Comparison of ENCODE assay signal across 9 mouse cellular contexts in the genomic region with DNA sequence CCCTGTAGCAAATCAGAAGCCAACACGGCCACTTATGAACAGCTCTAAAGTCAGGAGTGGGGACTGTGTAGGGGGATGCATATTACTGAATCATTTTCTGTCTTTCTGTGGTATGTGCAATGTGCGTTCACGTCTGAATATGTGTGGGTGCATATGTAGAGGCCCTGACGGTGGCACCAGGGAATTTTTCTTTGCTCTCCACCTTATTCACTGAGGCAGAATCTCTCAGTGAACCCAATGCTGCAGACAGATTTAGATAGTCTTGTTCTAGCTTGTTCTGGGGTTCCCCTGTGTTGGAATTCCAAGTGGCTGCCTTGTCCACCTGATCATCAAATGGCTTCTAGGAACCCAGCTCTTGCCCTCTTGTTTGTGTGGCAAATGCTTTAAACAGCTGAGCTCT. TPM values are rescaled to one million over a fixed set of nuclear protein-coding genes. Genes with fewer than 3 reads are reported as not detected.
DNase-seq lines count a peak whose midpoint lies in the region; ATAC-seq and TF ChIP-seq lines count a peak whose summit lies in the region.
"Had no signal": no experiment of that assay in that cellular context is flagged by ENCODE, and none has a peak within 500 bp of the region (broad histone marks: within the 10 kb centered on the region; RNA-seq: fewer than 3 reads in every experiment).

No protein-coding gene starts in this region.

- WGBS in heart, embryonic 12.5 days, result 66% methylated on average over 4 of the region's 4 CpGs
- 65% methylated on average over 4 of the region's 4 CpGs for WGBS in forebrain, embryonic 14.5 days
- WGBS in macrophage (ENCODE audit: missing documents), result 60% methylated on average over 4 of the region's 4 CpGs

- H3K27me3 ChIP-seq in heart, embryonic 12.5 days (replicated peaks), result 0 out of 2 replicates have a peak, but pooled peaks cover 4% of the 10 kb centered on the region
- H3K27me3 ChIP-seq in CH12.LX (replicated peaks), result peaks cover 36% of the 10 kb centered on the region
- H3K27me3 ChIP-seq in forebrain, embryonic 14.5 days (replicated peaks; ENCODE audit: control insufficient read depth, insufficient read depth, low read length), result no peaks in the 10 kb centered on the region

- H3K4me3 ChIP-seq in heart, embryonic 12.5 days, result peak overlapping the region; percentile 58
- H3K4me3 ChIP-seq in CH12.LX (replicated peaks in 1 of 3; ENCODE audit: low read depth in 2 of 3, low read length in 2 of 3, poor library complexity in 1 of 3), result peak overlapping the region; percentile 22 to 46 (median 41)
- peak overlapping the region; percentile 39; the same call in 1 of the 2 replicates for H3K4me3 ChIP-seq in forebrain, embryonic 14.5 days (ENCODE audit: low read depth, low read length)
- peak overlapping the region; percentile 26; the same call in 1 of the 2 replicates for H3K4me3 ChIP-seq in macrophage (ENCODE audit: inconsistent target)

- no peak for ATAC-seq in heart, embryonic 12.5 days (ENCODE audit: insufficient number of reproducible peaks, low FRiP score)
- no peak for ATAC-seq in forebrain, embryonic 14.5 days
- ATAC-seq in monocyte, adult 5-6 weeks (replicated peaks; ENCODE audit: insufficient number of reproducible peaks, low FRiP score, low TSS enrichment, poor library complexity, severe bottlenecking), result no peak
- no peak for ATAC-seq in megakaryocyte, adult 5-6 weeks (ENCODE audit: poor library complexity, severe bottlenecking)

- TF ChIP-seq RAD21 in CH12.LX (IDR thresholded peaks at IDR 0.05; ENCODE audit: low read depth, low read length), result no peak

- dilution Hi-C loops in CH12.LX (cut with MboI; ENCODE audit: extremely low pct_ligation_motif_present, extremely low pct_unique_long_range_greater_than_20kb, low sequenced_read_pairs), result no loop called here

- H3K36me3 ChIP-seq in heart, embryonic 12.5 days, result no peaks in the 10 kb centered on the region
- no peaks in the 10 kb centered on the region for H3K36me3 ChIP-seq in CH12.LX (replicated peaks in 1 of 2; ENCODE audit: control insufficient read depth in 1 of 2, insufficient read depth in 1 of 2, low read length in 1 of 2)
- no peaks in the 10 kb centered on the region for H3K36me3 ChIP-seq in forebrain, embryonic 14.5 days (ENCODE audit: control insufficient read depth, insufficient read depth, low read length)
- H3K36me3 ChIP-seq in macrophage (ENCODE audit: inconsistent target), result no peaks in the 10 kb centered on the region

- no peak for DNase-seq in heart, postnatal 25 days (ENCODE audit: low spot score)
- no peak for DNase-seq in CH12.LX (ENCODE audit: extremely low read depth)
- DNase-seq in forebrain, embryonic 14.5 days (ENCODE audit: low spot score), result peak; percentile 24
- no peak for DNase-seq in B cell, adult 2 months

- H3K9ac ChIP-seq in heart, embryonic 12.5 days, result no peak overlapping the region
- H3K9ac ChIP-seq in CH12.LX (ENCODE audit: insufficient read depth, low read depth), result peak overlapping the region; percentile 55; the same call in 1 of the 2 replicates
- peak overlapping the region; percentile 29; the same call in 1 of the 2 replicates for H3K9ac ChIP-seq in forebrain, embryonic 14.5 days (ENCODE audit: low read length)

- no peaks in the 10 kb centered on the region for H3K9me3 ChIP-seq in heart, embryonic 12.5 days (replicated peaks)
- H3K9me3 ChIP-seq in CH12.LX (replicated peaks; ENCODE audit: low read length), result peaks cover 3% of the 10 kb centered on the region
- no peaks in the 10 kb centered on the region for H3K9me3 ChIP-seq in forebrain, embryonic 14.5 days (replicated peaks; ENCODE audit: control insufficient read depth, low read length)

- H3K4me2 ChIP-seq in heart, embryonic 12.5 days, result peak overlapping the region; percentile 66
- H3K4me2 ChIP-seq in CH12.LX (ENCODE audit: insufficient read depth, low read depth, poor library complexity, severe bottlenecking), result peak overlapping the region; percentile 53
- peak overlapping the region; percentile 54 for H3K4me2 ChIP-seq in forebrain, embryonic 14.5 days (ENCODE audit: low read length)

- in situ Hi-C loops in CH12.LX (cut with MboI; ENCODE audit: low pct_ligation_motif_present, low pct_unique_long_range_greater_than_20kb, low sequenced_read_pairs), result no loop called here

- peaks cover 3% of the 10 kb centered on the region; the same call in 1 of the 2 replicates for H3K4me1 ChIP-seq in heart, embryonic 12.5 days (replicated peaks)
- peaks cover 4 to 15% of the 10 kb centered on the region in 2 experiments; a peak in 3 of 4 replicates for H3K4me1 ChIP-seq in CH12.LX (ENCODE audit: control insufficient read depth in 1 of 2, insufficient read depth in 2 of 2)
- peaks cover 5% of the 10 kb centered on the region; the same call in 1 of the 2 replicates for H3K4me1 ChIP-seq in forebrain, embryonic 14.5 days (ENCODE audit: control insufficient read depth, insufficient read depth, low read length)

- H3K79me2 ChIP-seq in CH12.LX (replicated peaks; ENCODE audit: control insufficient read depth, extremely low read depth, insufficient read depth, poor library complexity, severe bottlenecking), result no peaks in the 10 kb centered on the region
- no peaks in the 10 kb centered on the region for H3K79me2 ChIP-seq in macrophage (ENCODE audit: inconsistent target)

- TF ChIP-seq CTCF in CH12.LX (conservative IDR thresholded peaks at IDR 0.05 in 1 of 2, IDR thresholded peaks at IDR 0.05 in 1 of 2; ENCODE audit: low read depth in 2 of 2, low read length in 2 of 2), result no peak

- no peak for TF ChIP-seq POLR2A in CH12.LX (IDR thresholded peaks at IDR 0.05; ENCODE audit: low read depth, low read length)

- no peak overlapping the region for H3K27ac ChIP-seq in heart, embryonic 12.5 days (ENCODE audit: poor library complexity, severe bottlenecking)
- H3K27ac ChIP-seq in CH12.LX (ENCODE audit: insufficient read depth, low read depth) (no peak overlapping the region), macrophage (no peak overlapping the region)
- peak overlapping the region; percentile 23; the same call in 1 of the 2 replicates for H3K27ac ChIP-seq in forebrain, embryonic 14.5 days (ENCODE audit: low read depth, low read length)

- intact Hi-C loops in heart, postnatal 25 days (cut with DNase I), result loop anchor here (5.0 kb wide), 3 partner anchors 45 to 160 kb away; a partner anchor contains a TSS

- TF ChIP-seq EP300 in CH12.LX (IDR thresholded peaks at IDR 0.05; ENCODE audit: low read length), result no peak

TF ChIP-seq in CH12.LX, 34 proteins besides CTCF, POLR2A, EP300 and RAD21:
- no peak for TF ChIP-seq ZNF384 (IDR thresholded peaks at IDR 0.05; ENCODE audit: low read depth, low read length)
- no peak for TF ChIP-seq MXI1 (IDR thresholded peaks at IDR 0.05; ENCODE audit: low read depth, low read length)

RNA-seq across cellular contexts. Expression of a gene that starts 48.0 kb away (rescaled TPM):
- polyA plus RNA-seq in heart, embryonic 12.5 days (2016; fragmentation: Nextera tagmentation; extraction: Ambion mirVana), result 0.27 and 0.52 TPM in 2 replicates
- total RNA-seq in heart, postnatal 25 days (2021), result not detected
- total RNA-seq in CH12.LX (2012; rRNA removed) (0.13 and 0.38 TPM in 2 replicates), CH12.LX (2014; rRNA removed) (not detected in 2 replicates)
- polyA plus RNA-seq in CH12.LX (2012; ENCODE audit: insufficient read length, low read depth) (0.21 TPM in 1 of 2 replicates, not detected in the other), macrophage (2018) (not detected in 3 replicates)
- polyA plus RNA-seq in forebrain, embryonic 14.5 days (2014; fragmentation: Nextera tagmentation; extraction: Ambion mirVana), result 0.63 and 0.78 TPM in 2 replicates
- under 1 TPM in 1 of 26 experiments, not detected in 25; 0.88 TPM for total RNA-seq in macrophage (2018; cell fraction: chromatin; rRNA removed)
- total RNA-seq in macrophage (2018; cell fraction: cytosol; rRNA removed), result not detected
- not detected for total RNA-seq in macrophage (2018; cell fraction: nucleus; rRNA removed)
- not detected in 3 replicates for total RNA-seq in monocyte, adult 5-6 weeks (2017)
- total RNA-seq in megakaryocyte, adult 5-6 weeks (2015), result 0.02 TPM in 1 of 2 replicates, not detected in the other
- not detected in 2 replicates for total RNA-seq in megakaryocyte, adult 5-6 weeks (2017)
- total RNA-seq: heart, adult 2 months had no signal

RNA-seq across cellular contexts. Expression of a gene that starts 58.1 kb away (rescaled TPM):
- 38.9 TPM in 2 replicates for polyA plus RNA-seq in heart, embryonic 12.5 days (2016; fragmentation: Nextera tagmentation; extraction: Ambion mirVana)
- 1 to 10 TPM; 2.4 to 2.6 TPM for total RNA-seq in heart, postnatal 25 days (2021)
- 227 and 351 TPM in 2 replicates for total RNA-seq in CH12.LX (2012; rRNA removed)
- 281 and 286 TPM in 2 replicates for total RNA-seq in CH12.LX (2014; rRNA removed)
- polyA plus RNA-seq in CH12.LX (2012; ENCODE audit: insufficient read length, low read depth), result 317 and 327 TPM in 2 replicates
- polyA plus RNA-seq in forebrain, embryonic 14.5 days (2014; fragmentation: Nextera tagmentation; extraction: Ambion mirVana), result 25.3 and 27.2 TPM in 2 replicates
- 100 to 1,000 TPM in 1 of 26 experiments, 10 to 100 TPM in 15, 1 to 10 TPM in 10; 2.4 to 100 (median 21.9) TPM for total RNA-seq in macrophage (2018; cell fraction: chromatin; rRNA removed)
- 100 to 1,000 TPM in 1 of 26 experiments, 10 to 100 TPM in 12, 1 to 10 TPM in 13; 6.3 to 102 (median 34.1) TPM for total RNA-seq in macrophage (2018; cell fraction: cytosol; rRNA removed)
- total RNA-seq in macrophage (2018; cell fraction: nucleus; rRNA removed), result 10 to 100 TPM in 16 of 26 experiments, 1 to 10 TPM in 10; 2.6 to 88.2 (median 27.9) TPM
- 5.4 to 17.7 TPM (median 8.3 TPM) in 3 replicates for polyA plus RNA-seq in macrophage (2018)
- total RNA-seq in monocyte, adult 5-6 weeks (2017), result 25.6 to 40.2 TPM (median 28.5 TPM) in 3 replicates
- total RNA-seq in megakaryocyte, adult 5-6 weeks (2015), result 33.8 and 35.7 TPM in 2 replicates
- total RNA-seq in megakaryocyte, adult 5-6 weeks (2017), result 37.8 and 39.7 TPM in 2 replicates

RNA-seq across cellular contexts. Expression of a gene that starts 58.2 kb away (rescaled TPM):
- polyA plus RNA-seq in heart, embryonic 12.5 days (2016; fragmentation: Nextera tagmentation; extraction: Ambion mirVana), result 42.6 and 43.3 TPM in 2 replicates
- 10 to 100 TPM; 24.9 to 25.0 TPM for total RNA-seq in heart, postnatal 25 days (2021)
- 82.6 and 85.5 TPM in 2 replicates for total RNA-seq in CH12.LX (2012; rRNA removed)
- total RNA-seq in CH12.LX (2014; rRNA removed), result 182 and 200 TPM in 2 replicates
- 82.4 and 99.8 TPM in 2 replicates for polyA plus RNA-seq in CH12.LX (2012; ENCODE audit: insufficient read length, low read depth)
- polyA plus RNA-seq in forebrain, embryonic 14.5 days (2014; fragmentation: Nextera tagmentation; extraction: Ambion mirVana), result 34.5 and 37.6 TPM in 2 replicates
- 10 to 100 TPM; 24.9 to 83.3 (median 52.9) TPM for total RNA-seq in macrophage (2018; cell fraction: chromatin; rRNA removed)
- total RNA-seq in macrophage (2018; cell fraction: cytosol; rRNA removed), result 100 to 1,000 TPM; 144 to 242 (median 184) TPM
- total RNA-seq in macrophage (2018; cell fraction: nucleus; rRNA removed), result 100 to 1,000 TPM in 13 of 26 experiments, 10 to 100 TPM in 13; 58.7 to 170 (median 105) TPM
- 82.5 to 141 TPM (median 132 TPM) in 3 replicates for polyA plus RNA-seq in macrophage (2018)
- total RNA-seq in monocyte, adult 5-6 weeks (2017), result 300 to 314 TPM (median 304 TPM) in 3 replicates
- 163 and 172 TPM in 2 replicates for total RNA-seq in megakaryocyte, adult 5-6 weeks (2015)
- 250 and 263 TPM in 2 replicates for total RNA-seq in megakaryocyte, adult 5-6 weeks (2017)
